ENCODE assay signal across 8 mouse cellular contexts in the genomic region with DNA sequence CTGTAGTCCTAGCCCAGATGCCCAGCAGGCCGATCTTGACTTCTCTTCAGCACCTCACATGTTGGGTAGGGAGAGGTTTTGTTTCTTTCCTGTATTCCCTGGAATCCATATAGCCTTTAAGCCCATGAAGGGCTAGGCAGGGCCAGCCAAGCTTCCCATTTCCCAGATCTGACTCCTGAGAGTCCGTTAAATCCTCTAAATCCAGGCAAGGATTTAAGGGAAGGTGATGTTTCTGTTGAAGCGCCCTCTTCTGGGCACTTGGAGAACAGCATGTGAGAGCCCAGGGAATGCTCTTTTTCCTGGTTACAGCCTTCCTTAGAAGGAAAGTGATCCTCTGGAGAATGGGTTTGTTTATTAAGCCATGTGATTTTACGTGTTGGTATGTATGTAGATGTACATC. TPM values are rescaled to one million over a fixed set of nuclear protein-coding genes. Genes with fewer than 3 reads are reported as not detected.
DNase-seq lines count a peak whose midpoint lies in the region; ATAC-seq and TF ChIP-seq lines count a peak whose summit lies in the region.

No protein-coding gene starts in this region.

- TF ChIP-seq POLR2A in limb, embryonic 14.5 days (IDR thresholded peaks at IDR 0.05; ENCODE audit: borderline replicate concordance, extremely low read depth, insufficient read depth, insufficient read length) = no peak

- no peak overlapping the region for H3K4me3 ChIP-seq in forebrain, embryonic 14.5 days (ENCODE audit: low read depth, low read length)
- no peak overlapping the region for H3K4me3 ChIP-seq in forebrain, embryonic 12.5 days (replicated peaks)
- H3K4me3 ChIP-seq in midbrain, embryonic 11.5 days (ENCODE audit: low read depth, low read length) = no peak overlapping the region
- no peak overlapping the region for H3K4me3 ChIP-seq in midbrain, embryonic 13.5 days (replicated peaks)
- H3K4me3 ChIP-seq in embryonic facial prominence, embryonic 11.5 days (ENCODE audit: low read depth, low read length) = no peak overlapping the region
- no peak overlapping the region for H3K4me3 ChIP-seq in limb, embryonic 14.5 days (replicated peaks; ENCODE audit: low read length)

- 38% methylated on average over 4 of the region's 4 CpGs for WGBS in forebrain, embryonic 14.5 days
- WGBS in forebrain, embryonic 12.5 days = 40% methylated on average over 4 of the region's 4 CpGs
- 34% methylated on average over 4 of the region's 4 CpGs for WGBS in midbrain, embryonic 11.5 days
- WGBS in midbrain, embryonic 13.5 days = 37% methylated on average over 4 of the region's 4 CpGs
- 41% methylated on average over 4 of the region's 4 CpGs for WGBS in embryonic facial prominence, embryonic 11.5 days
- 37% methylated on average over 4 of the region's 4 CpGs for WGBS in limb, embryonic 14.5 days

- peak; percentile 24; the same call in 1 of the 2 replicates for ATAC-seq in forebrain, embryonic 14.5 days
- ATAC-seq in forebrain, embryonic 12.5 days (ENCODE audit: low FRiP score) = no peak
- ATAC-seq in midbrain, embryonic 11.5 days (ENCODE audit: low FRiP score) = no peak
- ATAC-seq in midbrain, embryonic 13.5 days = no peak
- ATAC-seq in embryonic facial prominence, embryonic 11.5 days (replicated peaks; ENCODE audit: insufficient number of reproducible peaks, low FRiP score, low TSS enrichment, low read depth) = no peak
- no peak for ATAC-seq in limb, embryonic 14.5 days (ENCODE audit: low FRiP score, low read depth)

- DNase-seq in forebrain, embryonic 14.5 days (ENCODE audit: low spot score) = peak; percentile 76
- DNase-seq in midbrain, embryonic 11.5 days (ENCODE audit: low spot score, missing footprints) = peak; percentile 95
- DNase-seq in R1 (ENCODE audit: low read depth, low spot score) = peak; percentile 78
- peak; percentile 79 for DNase-seq in embryonic facial prominence, embryonic 11.5 days (ENCODE audit: low spot score)
- peak; percentile 76 for DNase-seq in limb, embryonic 14.5 days (ENCODE audit: low spot score)
- no peak for DNase-seq in yolk sac, embryonic 10.5 days (ENCODE audit: low spot score)

- H3K27ac ChIP-seq in forebrain, embryonic 14.5 days (ENCODE audit: low read depth, low read length) = no peak overlapping the region
- no peak overlapping the region for H3K27ac ChIP-seq in forebrain, embryonic 12.5 days
- H3K27ac ChIP-seq in midbrain, embryonic 11.5 days (ENCODE audit: low read depth, low read length) = no peak overlapping the region
- no peak overlapping the region for H3K27ac ChIP-seq in midbrain, embryonic 13.5 days
- no peak overlapping the region for H3K27ac ChIP-seq in embryonic facial prominence, embryonic 11.5 days (replicated peaks; ENCODE audit: low read depth, low read length)
- no peak overlapping the region for H3K27ac ChIP-seq in limb, embryonic 14.5 days (replicated peaks; ENCODE audit: low read depth, low read length)

- peaks cover 83% of the 10 kb centered on the region for H3K36me3 ChIP-seq in forebrain, embryonic 14.5 days (ENCODE audit: control insufficient read depth, insufficient read depth, low read length)
- H3K36me3 ChIP-seq in forebrain, embryonic 12.5 days (replicated peaks) = peaks cover 83% of the 10 kb centered on the region
- H3K36me3 ChIP-seq in midbrain, embryonic 11.5 days (ENCODE audit: control insufficient read depth, insufficient read depth, low read length) = peaks cover 34% of the 10 kb centered on the region
- peaks cover 85% of the 10 kb centered on the region for H3K36me3 ChIP-seq in midbrain, embryonic 13.5 days
- H3K36me3 ChIP-seq in embryonic facial prominence, embryonic 11.5 days (replicated peaks; ENCODE audit: control insufficient read depth, insufficient read depth, low read depth, low read length) = peaks cover 18% of the 10 kb centered on the region
- H3K36me3 ChIP-seq in limb, embryonic 14.5 days (ENCODE audit: control insufficient read depth, insufficient read depth, low read length) = peaks cover 86% of the 10 kb centered on the region

- no peaks in the 10 kb centered on the region for H3K4me1 ChIP-seq in forebrain, embryonic 14.5 days (ENCODE audit: control insufficient read depth, insufficient read depth, low read length)
- peaks cover 9% of the 10 kb centered on the region for H3K4me1 ChIP-seq in forebrain, embryonic 12.5 days
- H3K4me1 ChIP-seq in midbrain, embryonic 11.5 days (ENCODE audit: control insufficient read depth, insufficient read depth, low read length) = peaks cover 3% of the 10 kb centered on the region
- peaks cover 17% of the 10 kb centered on the region for H3K4me1 ChIP-seq in midbrain, embryonic 13.5 days (replicated peaks)
- no peaks in the 10 kb centered on the region; the same call in 1 of the 2 replicates for H3K4me1 ChIP-seq in embryonic facial prominence, embryonic 11.5 days (ENCODE audit: control insufficient read depth, insufficient read depth, low read length)
- peaks cover 10% of the 10 kb centered on the region for H3K4me1 ChIP-seq in limb, embryonic 14.5 days (ENCODE audit: control insufficient read depth, insufficient read depth, low read length)

- no peaks in the 10 kb centered on the region for H3K9me3 ChIP-seq in forebrain, embryonic 14.5 days (replicated peaks; ENCODE audit: control insufficient read depth, low read length)
- H3K9me3 ChIP-seq in forebrain, embryonic 12.5 days = no peaks in the 10 kb centered on the region
- H3K9me3 ChIP-seq in midbrain, embryonic 11.5 days (ENCODE audit: control insufficient read depth, low read length) = no peaks in the 10 kb centered on the region
- no peaks in the 10 kb centered on the region for H3K9me3 ChIP-seq in midbrain, embryonic 13.5 days
- no peaks in the 10 kb centered on the region for H3K9me3 ChIP-seq in embryonic facial prominence, embryonic 11.5 days (replicated peaks; ENCODE audit: control insufficient read depth, low read length)
- H3K9me3 ChIP-seq in limb, embryonic 14.5 days (ENCODE audit: control insufficient read depth, low read length) = no peaks in the 10 kb centered on the region

- H3K27me3 ChIP-seq in forebrain, embryonic 14.5 days (replicated peaks; ENCODE audit: control insufficient read depth, insufficient read depth, low read length) = no peaks in the 10 kb centered on the region
- H3K27me3 ChIP-seq in forebrain, embryonic 12.5 days = no peaks in the 10 kb centered on the region
- H3K27me3 ChIP-seq in midbrain, embryonic 11.5 days (ENCODE audit: control insufficient read depth, insufficient read depth, low read length) = no peaks in the 10 kb centered on the region
- no peaks in the 10 kb centered on the region for H3K27me3 ChIP-seq in midbrain, embryonic 13.5 days
- H3K27me3 ChIP-seq in embryonic facial prominence, embryonic 11.5 days (ENCODE audit: control insufficient read depth, insufficient read depth, low read length) = no peaks in the 10 kb centered on the region
- no peaks in the 10 kb centered on the region for H3K27me3 ChIP-seq in limb, embryonic 14.5 days (ENCODE audit: control insufficient read depth, insufficient read depth, low read length)

- H3K4me2 ChIP-seq in forebrain, embryonic 14.5 days (ENCODE audit: low read length) = no peak overlapping the region
- H3K4me2 ChIP-seq in forebrain, embryonic 12.5 days = no peak overlapping the region
- no peak overlapping the region for H3K4me2 ChIP-seq in midbrain, embryonic 11.5 days
- no peak overlapping the region for H3K4me2 ChIP-seq in midbrain, embryonic 13.5 days (replicated peaks)
- no peak overlapping the region for H3K4me2 ChIP-seq in embryonic facial prominence, embryonic 11.5 days (ENCODE audit: low read depth, low read length)
- no peak overlapping the region for H3K4me2 ChIP-seq in limb, embryonic 14.5 days (replicated peaks; ENCODE audit: low read depth, low read length, severe bottlenecking)

- no peak overlapping the region for H3K9ac ChIP-seq in forebrain, embryonic 14.5 days (ENCODE audit: low read length)
- H3K9ac ChIP-seq in forebrain, embryonic 12.5 days = no peak overlapping the region
- no peak overlapping the region for H3K9ac ChIP-seq in midbrain, embryonic 11.5 days (ENCODE audit: low read length)
- no peak overlapping the region for H3K9ac ChIP-seq in midbrain, embryonic 13.5 days (replicated peaks)
- H3K9ac ChIP-seq in embryonic facial prominence, embryonic 11.5 days (replicated peaks; ENCODE audit: low read length) = no peak overlapping the region
- no peak overlapping the region for H3K9ac ChIP-seq in limb, embryonic 14.5 days (ENCODE audit: low read depth, low read length, severe bottlenecking)

RNA-seq across cellular contexts. Expression of gene Nynrin, which starts 13.2 kb away (rescaled TPM):
- polyA plus RNA-seq in forebrain, embryonic 14.5 days (2014; fragmentation: Nextera tagmentation; extraction: Ambion mirVana) = 6.2 and 7.4 TPM in 2 replicates
- polyA plus RNA-seq in forebrain, embryonic 12.5 days (2016; fragmentation: Nextera tagmentation; extraction: Ambion mirVana) = 23.9 and 26.9 TPM in 2 replicates
- polyA plus RNA-seq in midbrain, embryonic 11.5 days (2014; fragmentation: Nextera tagmentation; extraction: Ambion mirVana) = 10.7 and 12.0 TPM in 2 replicates
- polyA plus RNA-seq in midbrain, embryonic 13.5 days (2015; fragmentation: Nextera tagmentation; extraction: Ambion mirVana) = 13.4 and 13.5 TPM in 2 replicates
- polyA plus RNA-seq in embryonic facial prominence, embryonic 11.5 days (2014; fragmentation: Nextera tagmentation; extraction: Ambion mirVana) = 13.6 and 19.4 TPM in 2 replicates
- polyA plus RNA-seq in limb, embryonic 14.5 days (2012; rRNA removed) = 41.0 and 49.5 TPM in 2 replicates
- 20.6 and 23.6 TPM in 2 replicates for polyA plus RNA-seq in limb, embryonic 14.5 days (2014; fragmentation: Nextera tagmentation; extraction: Ambion mirVana)

RNA-seq across cellular contexts. Expression of gene Cbln3, which starts 17.2 kb away (rescaled TPM):
- polyA plus RNA-seq in forebrain, embryonic 14.5 days (2014; fragmentation: Nextera tagmentation; extraction: Ambion mirVana) = 0.20 and 0.27 TPM in 2 replicates
- polyA plus RNA-seq in forebrain, embryonic 12.5 days (2016; fragmentation: Nextera tagmentation; extraction: Ambion mirVana) = 0.04 and 0.27 TPM in 2 replicates
- 0.03 and 0.23 TPM in 2 replicates for polyA plus RNA-seq in midbrain, embryonic 11.5 days (2014; fragmentation: Nextera tagmentation; extraction: Ambion mirVana)
- 0.23 and 0.26 TPM in 2 replicates for polyA plus RNA-seq in midbrain, embryonic 13.5 days (2015; fragmentation: Nextera tagmentation; extraction: Ambion mirVana)
- 0.07 and 0.17 TPM in 2 replicates for polyA plus RNA-seq in embryonic facial prominence, embryonic 11.5 days (2014; fragmentation: Nextera tagmentation; extraction: Ambion mirVana)
- 1.0 and 1.3 TPM in 2 replicates for polyA plus RNA-seq in limb, embryonic 14.5 days (2012; rRNA removed)
- polyA plus RNA-seq in limb, embryonic 14.5 days (2014; fragmentation: Nextera tagmentation; extraction: Ambion mirVana) = 0.25 and 0.54 TPM in 2 replicates

RNA-seq across cellular contexts. Expression of gene Khnyn, which starts 17.8 kb away (rescaled TPM):
- polyA plus RNA-seq in forebrain, embryonic 14.5 days (2014; fragmentation: Nextera tagmentation; extraction: Ambion mirVana) = 4.6 and 5.4 TPM in 2 replicates
- 18.9 and 21.2 TPM in 2 replicates for polyA plus RNA-seq in forebrain, embryonic 12.5 days (2016; fragmentation: Nextera tagmentation; extraction: Ambion mirVana)
- polyA plus RNA-seq in midbrain, embryonic 11.5 days (2014; fragmentation: Nextera tagmentation; extraction: Ambion mirVana) = 8.5 and 8.7 TPM in 2 replicates
- polyA plus RNA-seq in midbrain, embryonic 13.5 days (2015; fragmentation: Nextera tagmentation; extraction: Ambion mirVana) = 10.1 and 11.1 TPM in 2 replicates
- polyA plus RNA-seq in embryonic facial prominence, embryonic 11.5 days (2014; fragmentation: Nextera tagmentation; extraction: Ambion mirVana) = 10.4 and 11.9 TPM in 2 replicates
- polyA plus RNA-seq in limb, embryonic 14.5 days (2012; rRNA removed) = 28.3 and 29.5 TPM in 2 replicates
- 10.2 and 12.2 TPM in 2 replicates for polyA plus RNA-seq in limb, embryonic 14.5 days (2014; fragmentation: Nextera tagmentation; extraction: Ambion mirVana)

RNA-seq across cellular contexts. Expression of gene Sdr39u1, which starts 33.1 kb away (rescaled TPM):
- 99.0 and 110 TPM in 2 replicates for polyA plus RNA-seq in forebrain, embryonic 14.5 days (2014; fragmentation: Nextera tagmentation; extraction: Ambion mirVana)
- polyA plus RNA-seq in forebrain, embryonic 12.5 days (2016; fragmentation: Nextera tagmentation; extraction: Ambion mirVana) = 42.6 and 51.0 TPM in 2 replicates
- polyA plus RNA-seq in midbrain, embryonic 11.5 days (2014; fragmentation: Nextera tagmentation; extraction: Ambion mirVana) = 25.0 and 27.8 TPM in 2 replicates
- polyA plus RNA-seq in midbrain, embryonic 13.5 days (2015; fragmentation: Nextera tagmentation; extraction: Ambion mirVana) = 89.4 and 92.5 TPM in 2 replicates
- 55.7 and 59.4 TPM in 2 replicates for polyA plus RNA-seq in embryonic facial prominence, embryonic 11.5 days (2014; fragmentation: Nextera tagmentation; extraction: Ambion mirVana)
- 80.2 and 84.4 TPM in 2 replicates for polyA plus RNA-seq in limb, embryonic 14.5 days (2012; rRNA removed)
- 81.0 and 91.6 TPM in 2 replicates for polyA plus RNA-seq in limb, embryonic 14.5 days (2014; fragmentation: Nextera tagmentation; extraction: Ambion mirVana)

RNA-seq across cellular contexts. Expression of gene Nfatc4, which starts 44.0 kb away (rescaled TPM):
- polyA plus RNA-seq in forebrain, embryonic 14.5 days (2014; fragmentation: Nextera tagmentation; extraction: Ambion mirVana) = 8.3 and 9.1 TPM in 2 replicates
- 25.4 and 35.6 TPM in 2 replicates for polyA plus RNA-seq in forebrain, embryonic 12.5 days (2016; fragmentation: Nextera tagmentation; extraction: Ambion mirVana)
- 9.9 and 11.5 TPM in 2 replicates for polyA plus RNA-seq in midbrain, embryonic 11.5 days (2014; fragmentation: Nextera tagmentation; extraction: Ambion mirVana)
- 7.9 and 8.8 TPM in 2 replicates for polyA plus RNA-seq in midbrain, embryonic 13.5 days (2015; fragmentation: Nextera tagmentation; extraction: Ambion mirVana)
- 53.7 and 61.6 TPM in 2 replicates for polyA plus RNA-seq in embryonic facial prominence, embryonic 11.5 days (2014; fragmentation: Nextera tagmentation; extraction: Ambion mirVana)
- 171 and 233 TPM in 2 replicates for polyA plus RNA-seq in limb, embryonic 14.5 days (2012; rRNA removed)
- 83.5 and 114 TPM in 2 replicates for polyA plus RNA-seq in limb, embryonic 14.5 days (2014; fragmentation: Nextera tagmentation; extraction: Ambion mirVana)
